Mouse (Mus musculus): ENCODE results near the gene Phrf1. TPM values are rescaled to one million over a fixed set of nuclear protein-coding genes. Genes with fewer than 3 reads are reported as not detected.
"Not testable (repeated sequence)": the region's sequence is repeated elsewhere in the genome, so short reads cannot be mapped to it uniquely, and the experiment has no call there.

Gene Phrf1
- total and polyA plus RNA-seq, 2 experiments from 2014 or later, result 35.8 to 53.8 TPM

DNA sequence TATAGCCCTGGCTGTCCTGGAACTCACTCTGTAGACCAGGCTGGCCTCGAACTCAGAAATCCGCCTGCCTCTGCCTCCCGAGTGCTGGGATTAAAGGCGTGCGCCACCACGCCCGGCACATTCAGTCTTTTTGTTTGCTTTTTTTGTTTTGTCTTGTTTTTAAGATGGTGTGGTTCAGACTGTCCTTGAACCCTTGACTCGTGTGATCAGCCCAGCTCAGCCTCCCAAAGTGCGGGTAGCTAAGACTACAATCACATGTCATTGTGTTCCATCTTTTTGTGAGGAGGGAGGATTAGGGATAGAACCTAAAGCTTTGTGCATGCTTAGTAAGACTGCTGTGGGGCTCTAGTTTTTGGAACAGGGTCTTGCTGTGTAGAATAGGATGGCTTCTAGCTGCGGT is 3.0 kb downstream of the Phrf1 start:
- Histone ChIP-seq H3K9ac (no peak overlapping the region), H3K36me3 (ENCODE audit: insufficient read depth) (peaks cover 56% of the 10 kb centered on the region)

DNA sequence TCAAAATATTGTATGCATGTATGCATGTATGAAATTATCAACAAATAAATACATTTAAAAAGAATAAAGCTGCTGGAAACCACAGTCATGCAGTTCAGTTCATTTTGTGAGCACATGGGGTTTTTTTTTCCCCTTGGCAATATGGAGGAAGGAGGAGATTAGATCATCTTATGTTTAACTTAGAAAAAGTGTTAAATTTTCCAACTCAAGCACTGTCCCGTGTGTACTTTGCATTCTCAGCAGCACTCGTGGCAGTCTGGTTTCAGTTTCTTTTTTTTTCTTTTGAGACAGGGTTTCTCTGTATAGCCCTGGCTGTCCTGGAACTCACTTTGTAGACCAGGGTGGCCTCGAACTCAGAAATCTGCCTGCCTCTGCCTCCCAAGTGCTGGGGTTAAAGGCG is 21.9 kb downstream of the Phrf1 start:
- not testable (repeated sequence) for H3K27me3 ChIP-seq (ENCODE audit: insufficient read depth, low read length); ATAC-seq; H3K9ac ChIP-seq; H3K27ac ChIP-seq (ENCODE audit: low read depth, low read length); H3K4me2 ChIP-seq (ENCODE audit: low read depth); DNase-seq; H3K9me3 ChIP-seq (ENCODE audit: low read length); H3K4me1 ChIP-seq (ENCODE audit: insufficient read depth); H3K4me3 ChIP-seq (ENCODE audit: low read depth, low read length)
- 92% methylated on average over 4 of the region's 4 CpGs for WGBS
- peaks cover 67% of the 10 kb centered on the region for H3K36me3 ChIP-seq (ENCODE audit: insufficient read depth)

More for the DNA sequence above, 3.0 kb downstream of the Phrf1 start:
- H3K4me2 ChIP-seq (ENCODE audit: low read depth), result no peak overlapping the region
- WGBS, result 92% methylated on average over 9 of the region's 10 CpGs
- no peak for TF ChIP-seq CTCF (IDR thresholded peaks at IDR 0.05; ENCODE audit: low read depth)
- no peak for ATAC-seq
- peaks cover 12% of the 10 kb centered on the region for H3K4me1 ChIP-seq (ENCODE audit: insufficient read depth)
- no peaks in the 10 kb centered on the region for H3K9me3 ChIP-seq (ENCODE audit: low read length)
- no peak overlapping the region for H3K27ac ChIP-seq (ENCODE audit: low read depth, low read length)
- H3K27me3 ChIP-seq (ENCODE audit: insufficient read depth, low read length), result no peaks in the 10 kb centered on the region
- H3K4me3 ChIP-seq (ENCODE audit: low read depth, low read length), result no peak overlapping the region
- DNase-seq, result no peak

DNA sequence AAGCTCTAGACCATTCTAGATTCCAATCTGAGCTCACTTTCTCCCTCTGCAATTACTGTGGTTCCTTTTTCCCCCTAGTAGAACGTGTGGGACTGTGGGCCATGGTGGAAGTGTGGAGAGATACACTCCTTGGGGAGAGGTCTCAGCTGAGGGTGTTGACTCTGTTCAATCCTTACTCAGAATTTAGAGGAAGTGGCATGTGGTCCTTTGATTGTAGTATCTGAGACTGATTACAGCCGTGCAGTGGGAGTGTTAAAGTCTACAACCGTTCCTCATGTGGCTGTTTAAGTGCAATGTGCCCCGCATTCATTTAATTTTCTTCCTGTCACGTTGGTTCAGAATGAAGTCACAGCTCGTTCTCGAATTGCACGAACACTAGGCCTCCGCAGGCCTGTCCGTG is 27.6 kb downstream of the Phrf1 start:
- Histone ChIP-seq H3K9me3 (ENCODE audit: low read length) (no peaks in the 10 kb centered on the region), H3K36me3 (ENCODE audit: insufficient read depth) (peaks cover 70% of the 10 kb centered on the region), H3K27me3 (ENCODE audit: insufficient read depth, low read length) (no peaks in the 10 kb centered on the region), H3K9ac (no peak overlapping the region), H3K4me3 (ENCODE audit: low read depth, low read length) (no peak overlapping the region), H3K27ac (ENCODE audit: low read depth, low read length) (no peak overlapping the region), H3K4me2 (ENCODE audit: low read depth) (no peak overlapping the region), H3K4me1 (ENCODE audit: insufficient read depth) (no peaks in the 10 kb centered on the region)
- DNase-seq (no peak), ATAC-seq (no peak)
- WGBS, result 93% methylated on average over 10 of the region's 10 CpGs
- no peak for TF ChIP-seq CTCF (IDR thresholded peaks at IDR 0.05; ENCODE audit: low read depth)

DNA sequence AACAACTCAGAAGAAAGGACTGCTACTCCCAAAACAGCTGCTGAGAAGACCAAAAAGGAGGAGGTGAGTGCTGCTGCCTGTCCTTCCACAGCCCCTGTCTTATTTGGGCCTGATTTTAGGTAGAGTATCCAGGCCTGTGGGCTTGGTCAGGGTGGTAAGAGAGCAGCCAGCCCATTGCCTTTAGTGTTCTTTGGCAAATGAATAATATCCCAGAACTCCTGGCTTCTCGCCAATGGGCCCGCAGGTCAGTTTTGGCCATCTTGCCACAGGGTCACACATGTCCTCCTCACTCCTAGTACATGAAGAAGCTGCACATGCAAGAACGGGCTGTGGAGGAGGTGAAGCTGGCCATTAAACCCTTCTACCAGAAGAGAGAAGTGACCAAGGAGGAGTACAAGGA is 32.9 kb downstream of the Phrf1 start:
- no peak for DNase-seq

DNA sequence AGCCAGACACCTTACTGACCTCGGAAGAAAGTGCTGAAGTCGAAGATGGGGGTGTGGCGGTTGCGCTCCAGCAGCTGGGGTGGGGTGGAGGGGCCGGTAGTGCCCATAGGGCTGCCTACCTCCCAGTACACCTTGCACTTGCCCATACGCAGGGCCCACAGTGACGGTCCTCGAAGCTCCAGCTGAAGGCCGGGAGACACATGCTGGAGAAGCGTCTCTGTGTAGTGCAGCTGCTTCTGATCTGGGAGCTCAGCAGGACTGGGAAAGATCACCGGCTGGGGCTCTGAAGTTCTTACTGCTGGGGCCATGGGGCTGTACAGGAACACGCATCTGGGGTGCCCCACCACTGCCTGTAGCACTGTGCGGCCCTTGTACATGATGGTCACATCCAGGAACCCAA is 35.1 kb downstream of the Phrf1 start:
- H3K4me3 ChIP-seq (ENCODE audit: low read depth, low read length), result no peak overlapping the region
- H3K27me3 ChIP-seq (ENCODE audit: insufficient read depth, low read length), result no peaks in the 10 kb centered on the region
- no peaks in the 10 kb centered on the region for H3K9me3 ChIP-seq (ENCODE audit: low read length)
- H3K4me2 ChIP-seq (ENCODE audit: low read depth), result no peak overlapping the region
- peaks cover 57% of the 10 kb centered on the region for H3K36me3 ChIP-seq (ENCODE audit: insufficient read depth)
- H3K4me1 ChIP-seq (ENCODE audit: insufficient read depth), result no peaks in the 10 kb centered on the region
- no peak overlapping the region for H3K27ac ChIP-seq (ENCODE audit: low read depth, low read length)
- ATAC-seq (no peak), DNase-seq (no peak)
- no peak for TF ChIP-seq CTCF (IDR thresholded peaks at IDR 0.05; ENCODE audit: low read depth)
- WGBS, result 94% methylated on average over 13 of the region's 13 CpGs
- H3K9ac ChIP-seq, result no peak overlapping the region

More for the DNA sequence above, 32.9 kb downstream of the Phrf1 start:
- H3K27me3 ChIP-seq (ENCODE audit: insufficient read depth, low read length), result no peaks in the 10 kb centered on the region
- ATAC-seq, result no peak
- H3K9ac ChIP-seq, result no peak overlapping the region
- no peak overlapping the region for H3K4me3 ChIP-seq (ENCODE audit: low read depth, low read length)
- no peak for TF ChIP-seq CTCF (IDR thresholded peaks at IDR 0.05; ENCODE audit: low read depth)
- H3K9me3 ChIP-seq (ENCODE audit: low read length), result no peaks in the 10 kb centered on the region
- no peak overlapping the region for H3K4me2 ChIP-seq (ENCODE audit: low read depth)
- no peak overlapping the region for H3K27ac ChIP-seq (ENCODE audit: low read depth, low read length)
- peaks cover 79% of the 10 kb centered on the region for H3K36me3 ChIP-seq (ENCODE audit: insufficient read depth)
- no peaks in the 10 kb centered on the region for H3K4me1 ChIP-seq (ENCODE audit: insufficient read depth)
- WGBS, result 92% methylated on average over 3 of the region's 3 CpGs

DNA sequence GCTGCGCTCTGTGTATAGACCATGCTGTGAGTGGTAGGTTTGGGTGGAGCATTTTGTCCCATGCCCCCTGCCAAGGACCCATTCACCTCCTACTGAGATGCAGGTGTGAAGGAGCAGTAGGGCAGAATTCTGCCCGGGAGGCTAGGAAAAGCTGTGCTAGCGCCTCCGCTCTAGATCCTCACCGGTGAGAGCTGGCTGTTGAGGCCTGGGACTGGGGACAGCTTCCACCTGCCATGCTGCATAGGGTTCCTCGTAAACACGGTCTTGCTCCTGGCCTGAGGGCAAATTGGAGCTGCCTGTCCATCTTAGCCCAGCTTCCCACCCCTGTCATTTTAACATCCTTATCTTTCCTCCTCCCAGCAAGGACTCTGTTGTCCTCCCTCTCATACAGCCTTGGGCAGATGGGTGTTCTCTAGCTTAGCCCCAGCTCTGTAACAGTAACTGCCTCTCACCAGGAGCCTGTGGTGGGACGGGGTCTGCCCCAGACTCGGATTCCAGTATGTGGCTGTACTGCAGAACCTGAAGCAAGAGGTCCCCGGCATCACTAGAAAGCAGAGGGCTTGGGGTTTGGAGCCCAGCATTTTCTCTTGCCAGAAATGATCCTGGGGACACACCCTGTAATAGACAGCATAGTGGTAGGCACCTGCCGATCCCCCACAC is 35.6 kb downstream of the Phrf1 start:
- Histone ChIP-seq H3K27me3 (ENCODE audit: insufficient read depth, low read length) (no peaks in the 10 kb centered on the region), H3K4me1 (ENCODE audit: insufficient read depth) (no peaks in the 10 kb centered on the region), H3K27ac (ENCODE audit: low read depth, low read length) (no peak overlapping the region), H3K36me3 (ENCODE audit: insufficient read depth) (peaks cover 52% of the 10 kb centered on the region), H3K9ac (no peak overlapping the region), H3K4me2 (ENCODE audit: low read depth) (no peak overlapping the region), H3K4me3 (ENCODE audit: low read depth, low read length) (no peak overlapping the region), H3K9me3 (ENCODE audit: low read length) (no peaks in the 10 kb centered on the region)
- no peak for TF ChIP-seq CTCF (IDR thresholded peaks at IDR 0.05; ENCODE audit: low read depth)
- WGBS, result 77% methylated on average over 11 of the region's 11 CpGs
- DNase-seq (no peak), ATAC-seq (no peak)

DNA sequence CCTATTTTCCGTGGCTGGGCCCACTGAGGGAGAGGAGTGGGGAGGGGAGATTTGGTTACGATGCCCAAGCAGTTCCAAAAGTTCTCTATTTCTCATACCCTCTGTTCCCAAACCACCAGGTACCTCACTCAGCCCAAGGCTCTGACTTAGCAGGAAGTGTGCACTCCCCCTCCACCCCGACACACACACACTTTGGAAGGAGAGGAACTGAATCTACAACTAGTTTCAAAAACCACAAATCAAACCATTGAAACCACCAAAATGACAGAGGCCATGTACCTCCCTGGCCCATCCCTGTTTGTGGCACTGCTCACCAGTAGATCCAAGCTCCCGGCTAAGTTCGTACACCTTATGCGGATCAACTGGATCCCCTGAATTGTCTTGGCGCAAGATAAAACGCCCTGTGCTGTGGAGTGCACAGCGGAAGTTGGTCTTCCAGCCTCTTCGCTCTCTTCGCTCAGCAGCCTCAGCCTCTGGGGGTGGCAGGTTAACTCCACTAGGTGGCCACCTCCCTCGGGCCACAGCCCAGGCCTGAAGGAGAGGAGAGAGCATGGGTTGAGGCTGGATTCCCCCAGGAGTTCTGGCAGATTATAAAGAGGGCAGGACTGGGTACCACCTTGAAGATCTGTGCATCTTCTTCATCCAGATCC is 36.3 kb downstream of the Phrf1 start:
- ATAC-seq, result peak; percentile 48
- Histone ChIP-seq H3K9me3 (ENCODE audit: low read length) (no peaks in the 10 kb centered on the region), H3K27me3 (ENCODE audit: insufficient read depth, low read length) (no peaks in the 10 kb centered on the region), H3K27ac (ENCODE audit: low read depth, low read length) (no peak overlapping the region), H3K4me3 (ENCODE audit: low read depth, low read length) (no peak overlapping the region), H3K9ac (no peak overlapping the region), H3K4me1 (ENCODE audit: insufficient read depth) (no peaks in the 10 kb centered on the region), H3K4me2 (ENCODE audit: low read depth) (no peak overlapping the region), H3K36me3 (ENCODE audit: insufficient read depth) (peaks cover 45% of the 10 kb centered on the region)
- TF ChIP-seq CTCF (IDR thresholded peaks at IDR 0.05; ENCODE audit: low read depth), result peak; percentile 48
- 36% methylated on average over 12 of the region's 12 CpGs for WGBS
- peak; percentile 16 for DNase-seq
